Mouse (Mus musculus): ENCODE measurements at regions not wholly inside any gene's neighbourhood (a gene's known extent, or its start where the extent isn't known, plus 50 kb on each side); places are given as distances from the start of the nearest gene placed in this dataset.

DNA sequence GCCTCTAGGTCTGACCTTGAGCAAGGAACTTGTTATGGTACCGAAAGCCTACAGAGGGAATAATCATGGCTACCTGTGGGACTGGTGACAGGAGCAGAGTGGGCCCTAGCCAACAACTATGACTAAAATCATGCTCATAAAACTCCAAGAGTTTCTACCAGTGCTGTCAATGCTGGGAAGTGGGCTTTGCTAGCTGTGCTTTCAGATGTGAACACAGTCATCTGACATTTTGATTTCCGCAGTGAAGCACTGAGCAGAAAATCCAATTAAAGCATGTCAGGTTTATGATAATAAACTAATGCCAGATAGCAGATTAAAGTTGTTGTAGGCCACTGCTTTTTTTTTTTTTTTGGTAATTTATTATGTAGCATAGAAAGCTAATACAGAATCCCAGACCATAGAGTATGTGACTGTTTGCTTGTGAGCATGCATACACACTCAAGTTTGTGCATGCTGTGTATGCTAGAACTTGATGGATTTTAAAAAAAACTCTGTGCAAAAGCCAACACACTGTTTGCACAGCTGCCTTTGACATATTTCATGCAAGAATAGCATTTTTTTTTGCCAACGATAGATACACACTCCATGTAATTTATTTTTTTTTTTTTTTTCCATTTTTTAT is 138.0 kb upstream of the Usp25 start:
- WGBS = 80% methylated on average over 3 of the region's 3 CpGs
- Histone ChIP-seq H3K36me3 (ENCODE audit: insufficient read depth) (no peaks in the 10 kb centered on the region), H3K4me1 (ENCODE audit: insufficient read depth) (no peaks in the 10 kb centered on the region), H3K27ac (ENCODE audit: low read depth, low read length) (no peak overlapping the region), H3K4me2 (ENCODE audit: low read depth) (no peak overlapping the region), H3K27me3 (ENCODE audit: insufficient read depth, low read length) (no peaks in the 10 kb centered on the region), H3K9me3 (ENCODE audit: low read length) (no peaks in the 10 kb centered on the region), H3K4me3 (ENCODE audit: low read depth, low read length) (no peak overlapping the region), H3K9ac (no peak overlapping the region)
- TF ChIP-seq CTCF (IDR thresholded peaks at IDR 0.05; ENCODE audit: low read depth) = no peak
- ATAC-seq = no peak
- DNase-seq = no peak

DNA sequence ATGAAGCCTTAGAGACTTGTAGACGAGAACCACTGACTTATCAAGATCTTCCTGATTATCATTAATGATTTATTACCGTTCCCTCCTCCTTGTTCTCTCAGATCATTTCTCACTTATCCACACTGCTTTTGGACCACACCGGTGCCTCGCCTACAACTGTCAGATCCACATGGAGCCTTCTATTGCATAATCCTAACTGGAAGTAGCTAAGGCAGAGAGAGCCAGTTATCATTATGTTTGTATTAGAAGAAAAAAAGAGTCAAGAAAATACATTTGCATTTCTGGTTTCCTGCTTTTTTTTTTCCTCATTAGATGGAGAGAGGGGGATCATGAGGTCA is 147.1 kb upstream of the Usp25 start:
- no peaks in the 10 kb centered on the region for H3K36me3 ChIP-seq (ENCODE audit: insufficient read depth)
- H3K4me1 ChIP-seq (ENCODE audit: insufficient read depth) = 0 out of 2 replicates have a peak, but pooled peaks cover 3% of the 10 kb centered on the region
- DNase-seq = no peak
- WGBS = 35% methylated on average over 4 of the region's 4 CpGs
- no peak overlapping the region for H3K4me3 ChIP-seq (ENCODE audit: low read depth, low read length)
- H3K4me2 ChIP-seq (ENCODE audit: low read depth) = peak overlapping the region; percentile 21; the same call in 1 of the 2 replicates
- peak; percentile 34; the same call in 1 of the 2 replicates for ATAC-seq
- H3K27ac ChIP-seq (ENCODE audit: low read depth, low read length) = no peak overlapping the region
- H3K9ac ChIP-seq = no peak overlapping the region
- TF ChIP-seq CTCF (IDR thresholded peaks at IDR 0.05; ENCODE audit: low read depth) = no peak
- no peaks in the 10 kb centered on the region for H3K27me3 ChIP-seq (ENCODE audit: insufficient read depth, low read length)
- no peaks in the 10 kb centered on the region for H3K9me3 ChIP-seq (ENCODE audit: low read length)

DNA sequence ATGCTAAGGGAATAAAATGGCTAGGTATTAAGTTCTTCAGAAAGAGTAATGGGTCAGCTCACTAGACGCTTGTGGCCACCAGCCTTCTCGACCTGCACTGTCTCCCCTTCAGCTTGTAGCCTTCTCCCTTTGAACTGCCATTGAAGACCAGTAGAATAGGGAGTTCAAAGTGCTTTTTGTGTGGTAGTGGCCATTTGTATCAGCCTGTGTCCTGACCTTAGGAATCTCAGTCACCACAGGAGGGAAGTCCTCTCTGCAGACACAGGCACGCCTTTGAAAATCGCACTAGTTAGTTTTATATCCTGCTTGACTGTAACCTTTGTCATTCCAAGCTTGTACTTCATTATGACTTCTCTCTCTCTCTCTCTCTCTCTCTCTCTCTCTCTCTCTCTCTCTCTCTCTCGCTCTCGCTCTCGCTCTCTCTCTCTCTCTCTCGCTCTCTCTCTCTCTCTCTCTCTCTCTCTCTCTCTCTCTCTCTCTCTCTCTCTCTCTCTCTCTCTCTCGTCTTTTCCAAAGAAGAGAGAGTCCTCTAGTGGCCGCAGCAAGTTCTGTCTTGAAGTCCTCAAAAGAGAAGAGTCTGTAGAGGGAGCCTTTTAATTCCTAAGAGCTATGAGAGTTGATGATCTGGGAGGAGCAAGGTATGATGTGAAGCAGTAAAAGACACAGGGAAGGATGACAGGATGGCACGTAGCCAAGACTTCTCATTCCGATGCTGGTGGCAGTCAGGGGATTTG is 147.6 kb upstream of the Usp25 start:
- Histone ChIP-seq H3K9me3 (ENCODE audit: low read length) (no peaks in the 10 kb centered on the region), H3K4me1 (ENCODE audit: insufficient read depth) (0 out of 2 replicates have a peak, but pooled peaks cover 3% of the 10 kb centered on the region), H3K27ac (ENCODE audit: low read depth, low read length) (no peak overlapping the region), H3K36me3 (ENCODE audit: insufficient read depth) (no peaks in the 10 kb centered on the region), H3K4me2 (ENCODE audit: low read depth) (peak overlapping the region; percentile 40), H3K9ac (no peak overlapping the region), H3K4me3 (ENCODE audit: low read depth, low read length) (peak overlapping the region; percentile 5; the same call in 1 of the 2 replicates), H3K27me3 (ENCODE audit: insufficient read depth, low read length) (no peaks in the 10 kb centered on the region)
- DNase-seq (peak; percentile 80), ATAC-seq (peak; percentile 91; the same call in 1 of the 2 replicates)
- WGBS = 26% methylated on average over 7 of the region's 12 CpGs
- TF ChIP-seq CTCF (IDR thresholded peaks at IDR 0.05; ENCODE audit: low read depth) = peak; percentile 81

DNA sequence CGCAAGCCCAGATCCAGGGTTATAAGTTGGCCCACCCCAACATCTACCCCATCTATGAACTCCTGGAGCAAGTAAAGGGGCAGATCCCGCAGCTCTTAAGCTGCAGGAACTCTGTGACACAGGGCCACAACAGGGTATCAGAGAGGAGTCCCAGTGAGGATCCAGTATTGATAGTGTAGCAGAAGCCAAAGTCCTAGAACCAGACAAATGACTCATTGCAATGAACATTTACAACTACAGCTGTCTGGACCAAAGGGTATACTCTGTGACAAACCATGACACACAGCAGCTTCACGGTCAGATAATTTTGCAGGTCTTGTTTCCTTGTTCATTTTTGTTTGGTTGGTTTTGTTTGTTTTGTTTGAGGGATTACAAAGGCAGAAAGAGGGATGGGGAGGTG is 149.1 kb upstream of the Usp25 start:
- Histone ChIP-seq H3K9ac (no peak overlapping the region), H3K4me2 (ENCODE audit: low read depth) (no peak overlapping the region)
- 93% methylated on average over 3 of the region's 3 CpGs for WGBS

DNA sequence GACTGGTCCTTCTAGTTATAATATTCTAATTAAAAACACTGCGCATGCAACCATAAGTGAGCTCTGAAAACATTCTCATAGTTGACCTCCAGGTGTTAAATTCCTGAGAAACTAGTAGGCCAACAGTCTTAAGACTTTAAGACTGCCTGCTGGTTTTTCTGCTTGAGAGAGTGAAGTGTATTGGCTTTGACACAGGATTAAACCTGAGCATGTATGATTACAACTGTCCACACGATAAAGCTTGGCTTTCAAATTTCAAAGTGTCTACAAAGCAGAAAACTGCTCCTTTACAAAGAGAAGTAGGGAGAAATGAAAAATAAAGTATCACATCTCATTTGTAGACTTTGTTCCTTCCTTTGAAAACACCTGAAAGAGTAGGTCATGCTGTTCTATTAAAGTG is 157.7 kb upstream of the Usp25 start:
- ATAC-seq (no peak), DNase-seq (no peak)
- Histone ChIP-seq H3K27me3 (ENCODE audit: insufficient read depth, low read length) (no peaks in the 10 kb centered on the region), H3K27ac (ENCODE audit: low read depth, low read length) (no peak overlapping the region), H3K9ac (no peak overlapping the region), H3K4me1 (ENCODE audit: insufficient read depth) (no peaks in the 10 kb centered on the region), H3K9me3 (ENCODE audit: low read length) (no peaks in the 10 kb centered on the region), H3K4me3 (ENCODE audit: low read depth, low read length) (no peak overlapping the region), H3K36me3 (ENCODE audit: insufficient read depth) (no peaks in the 10 kb centered on the region), H3K4me2 (ENCODE audit: low read depth) (no peak overlapping the region)
- TF ChIP-seq CTCF (IDR thresholded peaks at IDR 0.05; ENCODE audit: low read depth) = no peak
- 71% methylated on average over 2 of the region's 2 CpGs for WGBS

More for the DNA sequence above, 149.1 kb upstream of the Usp25 start:
- no peaks in the 10 kb centered on the region for H3K27me3 ChIP-seq (ENCODE audit: insufficient read depth, low read length)
- no peaks in the 10 kb centered on the region for H3K9me3 ChIP-seq (ENCODE audit: low read length)
- DNase-seq (no peak), ATAC-seq (no peak)
- no peak overlapping the region for H3K27ac ChIP-seq (ENCODE audit: low read depth, low read length)
- H3K4me1 ChIP-seq (ENCODE audit: insufficient read depth) = 0 out of 2 replicates have a peak, but pooled peaks cover 3% of the 10 kb centered on the region
- no peaks in the 10 kb centered on the region for H3K36me3 ChIP-seq (ENCODE audit: insufficient read depth)
- TF ChIP-seq CTCF (IDR thresholded peaks at IDR 0.05; ENCODE audit: low read depth) = no peak
- no peak overlapping the region for H3K4me3 ChIP-seq (ENCODE audit: low read depth, low read length)

DNA sequence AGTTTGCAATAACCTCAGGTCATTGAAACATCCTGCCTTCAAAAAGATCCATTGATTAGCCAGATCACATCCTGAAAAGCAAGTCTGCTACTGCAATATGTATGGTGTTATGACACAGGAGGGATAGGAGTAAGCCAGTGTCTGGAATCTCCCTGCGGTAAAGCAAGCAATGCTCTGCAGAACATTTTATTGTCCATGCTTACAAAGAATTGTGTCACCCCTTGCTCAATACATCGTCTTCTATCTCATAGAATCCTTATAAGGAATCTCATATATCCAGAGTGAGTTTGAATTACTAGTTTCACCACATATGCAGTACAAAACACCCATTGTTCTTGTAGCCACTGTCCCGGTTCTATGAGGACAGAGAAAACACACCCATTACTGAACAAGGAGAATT is 162.1 kb upstream of the Usp25 start:
- Histone ChIP-seq H3K36me3 (ENCODE audit: insufficient read depth) (no peaks in the 10 kb centered on the region), H3K27ac (ENCODE audit: low read depth, low read length) (no peak overlapping the region), H3K4me2 (ENCODE audit: low read depth) (no peak overlapping the region), H3K9ac (no peak overlapping the region), H3K27me3 (ENCODE audit: insufficient read depth, low read length) (no peaks in the 10 kb centered on the region), H3K4me3 (ENCODE audit: low read depth, low read length) (no peak overlapping the region), H3K4me1 (ENCODE audit: insufficient read depth) (no peaks in the 10 kb centered on the region), H3K9me3 (ENCODE audit: low read length) (no peaks in the 10 kb centered on the region)
- ATAC-seq (no peak), DNase-seq (no peak)
- WGBS = 75% methylated on average over 3 of the region's 3 CpGs
- TF ChIP-seq CTCF (IDR thresholded peaks at IDR 0.05; ENCODE audit: low read depth) = no peak

DNA sequence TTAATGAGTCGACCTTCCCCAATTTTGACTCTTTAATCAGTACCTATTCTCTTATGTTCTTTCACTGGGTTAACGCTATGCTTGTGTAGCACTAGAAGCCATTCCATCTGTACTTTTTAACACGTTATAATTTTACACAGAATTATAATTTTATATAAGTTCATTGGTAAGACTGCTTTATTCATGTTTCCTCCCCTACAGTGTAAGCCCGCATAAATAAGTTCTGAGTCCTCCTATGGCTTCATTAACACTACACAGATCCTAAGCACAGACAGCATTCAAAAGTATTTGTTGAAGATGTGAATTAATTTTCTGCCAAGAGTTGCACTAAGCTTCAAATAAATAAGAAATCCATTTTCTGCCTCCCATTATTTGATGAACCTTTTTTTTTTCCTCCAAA is 176.1 kb upstream of the Usp25 start:
- no peak for TF ChIP-seq CTCF (IDR thresholded peaks at IDR 0.05; ENCODE audit: low read depth)
- no peaks in the 10 kb centered on the region for H3K36me3 ChIP-seq (ENCODE audit: insufficient read depth)
- no peak overlapping the region for H3K4me2 ChIP-seq (ENCODE audit: low read depth)
- no peaks in the 10 kb centered on the region for H3K4me1 ChIP-seq (ENCODE audit: insufficient read depth)
- H3K27ac ChIP-seq (ENCODE audit: low read depth, low read length) = no peak overlapping the region
- no peak overlapping the region for H3K4me3 ChIP-seq (ENCODE audit: low read depth, low read length)
- ATAC-seq (peak; percentile 34; the same call in 1 of the 2 replicates), DNase-seq (no peak)
- 58% methylated on average over 4 of the region's 4 CpGs for WGBS
- no peak overlapping the region for H3K9ac ChIP-seq
- H3K9me3 ChIP-seq (ENCODE audit: low read length) = no peaks in the 10 kb centered on the region
- no peaks in the 10 kb centered on the region for H3K27me3 ChIP-seq (ENCODE audit: insufficient read depth, low read length)

Data from forebrain, postnatal 0 days (tissue).